Mouse (Mus musculus): ENCODE results near the gene Vma21. TPM values are rescaled to one million over a fixed set of nuclear protein-coding genes. Genes with fewer than 3 reads are reported as not detected.

Gene Vma21
- 41.4 and 44.7 TPM in 2 replicates for polyA plus RNA-seq (2015; fragmentation: Nextera tagmentation; extraction: Ambion mirVana)

DNA sequence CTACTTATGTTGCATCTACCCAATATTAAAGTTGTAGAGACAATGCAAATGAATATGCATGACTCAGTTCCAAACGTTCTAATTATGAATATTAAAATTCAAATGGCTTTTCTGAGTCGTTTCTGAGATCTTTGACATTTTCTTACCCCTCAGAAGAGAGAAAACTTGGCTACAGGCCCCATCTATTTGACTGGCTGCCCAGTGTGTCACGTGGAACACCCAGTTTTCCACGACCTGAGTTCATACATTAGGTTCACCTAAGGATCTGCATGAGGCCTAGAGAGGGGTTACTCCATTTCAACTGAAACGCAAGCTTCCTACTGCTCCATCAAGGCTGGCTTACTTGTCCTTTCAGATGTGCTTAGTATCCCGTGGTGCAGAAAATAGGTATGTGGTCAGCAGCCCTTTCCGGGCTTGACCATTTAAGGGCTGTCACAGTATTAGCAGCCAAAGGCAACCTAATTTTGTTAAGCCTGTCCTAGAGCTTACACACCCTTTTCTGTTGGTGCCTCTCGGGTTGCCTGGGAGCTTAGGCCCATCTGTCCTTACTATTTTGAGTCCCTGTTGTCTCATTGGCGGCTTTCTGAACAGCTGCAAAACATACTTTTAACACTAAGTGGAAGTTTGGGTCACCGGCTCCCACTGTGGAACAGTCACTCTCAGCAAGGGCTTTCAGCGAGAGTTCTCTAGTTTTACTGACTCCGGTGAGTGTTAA is at the start of gene Vma21:
Gene Vma21, plus strand, starts transcription at position 294 of the 715 bp plus-strand sequence.
- Histone ChIP-seq H3K36me3 (no peaks in the 10 kb centered on the region), H3K9me3 (no peaks in the 10 kb centered on the region), H3K4me1 (no peaks in the 10 kb centered on the region), H3K27ac (peak within 1 kb of the TSS; percentile 76), H3K4me3 (peak within 1 kb of the TSS; percentile 66), H3K4me2 (peak within 1 kb of the TSS; percentile 57), H3K9ac (peak within 1 kb of the TSS; percentile 81), H3K27me3 (peaks cover 3% of the 10 kb centered on the region; the same call in 1 of the 2 replicates)
- no peak for ATAC-seq (ENCODE audit: insufficient number of reproducible peaks, insufficient read depth, low FRiP score, low TSS enrichment, low read depth)
- 40% methylated on average over 12 of the region's 12 CpGs for WGBS

GRCm38 (mm10) chrX:71767909-71768308 is 47.8 kb upstream of the Vma21 start:
- 60% methylated on average over 1 of the region's 1 CpGs for WGBS
- Histone ChIP-seq H3K4me1 (no peaks in the 10 kb centered on the region), H3K9me3 (no peaks in the 10 kb centered on the region), H3K36me3 (no peaks in the 10 kb centered on the region), H3K27ac (no peak overlapping the region), H3K4me3 (no peak overlapping the region), H3K27me3 (no peaks in the 10 kb centered on the region), H3K4me2 (no peak overlapping the region), H3K9ac (no peak overlapping the region)
- no peak for ATAC-seq (ENCODE audit: insufficient number of reproducible peaks, insufficient read depth, low FRiP score, low TSS enrichment, low read depth)

DNA sequence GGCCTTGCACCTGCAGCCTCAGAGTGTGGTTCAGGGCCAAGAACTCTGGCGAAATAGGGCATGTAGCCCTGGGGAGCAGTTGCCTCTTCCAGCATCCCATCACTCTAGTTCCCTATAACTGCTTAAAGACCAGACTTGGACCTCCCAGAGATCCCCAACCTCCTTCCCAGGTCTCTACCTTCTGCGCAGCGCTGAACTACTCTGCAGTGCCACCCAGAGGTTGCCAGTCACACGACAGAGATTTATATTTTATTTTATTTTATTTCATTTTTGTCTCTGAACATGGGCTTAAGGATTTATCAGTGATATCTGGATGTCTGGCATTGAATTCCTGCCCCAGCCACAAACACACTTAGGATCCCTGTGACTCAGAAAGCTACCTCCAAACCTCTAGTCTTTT is 24.6 kb upstream of the Vma21 start:
- H3K27ac ChIP-seq, result no peak overlapping the region
- H3K36me3 ChIP-seq, result no peaks in the 10 kb centered on the region
- peaks cover 10% of the 10 kb centered on the region for H3K27me3 ChIP-seq
- no peak overlapping the region for H3K9ac ChIP-seq
- H3K9me3 ChIP-seq, result no peaks in the 10 kb centered on the region
- 8% methylated on average over 4 of the region's 4 CpGs for whole genome bisulfite sequencing
- H3K4me2 ChIP-seq, result no peak overlapping the region
- no peak for ATAC-seq (ENCODE audit: insufficient number of reproducible peaks, insufficient read depth, low FRiP score, low TSS enrichment, low read depth)
- H3K4me1 ChIP-seq, result no peaks in the 10 kb centered on the region
- H3K4me3 ChIP-seq, result no peak overlapping the region

- H3K27ac ChIP-seq, result no peak overlapping the region
- no peak overlapping the region for H3K4me3 ChIP-seq
- H3K36me3 ChIP-seq, result no peaks in the 10 kb centered on the region
- no peak overlapping the region for H3K4me2 ChIP-seq
- 52% methylated on average over 7 of the region's 7 CpGs for WGBS
- H3K27me3 ChIP-seq, result peaks cover 8% of the 10 kb centered on the region; the same call in 1 of the 2 replicates
- no peaks in the 10 kb centered on the region for H3K9me3 ChIP-seq
- H3K4me1 ChIP-seq, result no peaks in the 10 kb centered on the region
- no peak overlapping the region for H3K9ac ChIP-seq
- no peak for ATAC-seq (ENCODE audit: insufficient number of reproducible peaks, insufficient read depth, low FRiP score, low TSS enrichment, low read depth)
Observed at GRCm38 (mm10) chrX:71797766-71798165, 18.0 kb upstream of the Vma21 start.

- H3K4me1 ChIP-seq, result no peaks in the 10 kb centered on the region
- no peaks in the 10 kb centered on the region for H3K9me3 ChIP-seq
- no peak overlapping the region for H3K27ac ChIP-seq
- no peak overlapping the region for H3K4me3 ChIP-seq
- ATAC-seq (ENCODE audit: insufficient number of reproducible peaks, insufficient read depth, low FRiP score, low TSS enrichment, low read depth), result no peak
- H3K4me2 ChIP-seq, result no peak overlapping the region
- no peak overlapping the region for H3K9ac ChIP-seq
- no peaks in the 10 kb centered on the region for H3K36me3 ChIP-seq
- WGBS, result 66% methylated on average over 5 of the region's 5 CpGs
- H3K27me3 ChIP-seq, result peaks cover 8% of the 10 kb centered on the region; the same call in 1 of the 2 replicates
Observed at GRCm38 (mm10) chrX:71798883-71799282, 16.8 kb upstream of the Vma21 start.

DNA sequence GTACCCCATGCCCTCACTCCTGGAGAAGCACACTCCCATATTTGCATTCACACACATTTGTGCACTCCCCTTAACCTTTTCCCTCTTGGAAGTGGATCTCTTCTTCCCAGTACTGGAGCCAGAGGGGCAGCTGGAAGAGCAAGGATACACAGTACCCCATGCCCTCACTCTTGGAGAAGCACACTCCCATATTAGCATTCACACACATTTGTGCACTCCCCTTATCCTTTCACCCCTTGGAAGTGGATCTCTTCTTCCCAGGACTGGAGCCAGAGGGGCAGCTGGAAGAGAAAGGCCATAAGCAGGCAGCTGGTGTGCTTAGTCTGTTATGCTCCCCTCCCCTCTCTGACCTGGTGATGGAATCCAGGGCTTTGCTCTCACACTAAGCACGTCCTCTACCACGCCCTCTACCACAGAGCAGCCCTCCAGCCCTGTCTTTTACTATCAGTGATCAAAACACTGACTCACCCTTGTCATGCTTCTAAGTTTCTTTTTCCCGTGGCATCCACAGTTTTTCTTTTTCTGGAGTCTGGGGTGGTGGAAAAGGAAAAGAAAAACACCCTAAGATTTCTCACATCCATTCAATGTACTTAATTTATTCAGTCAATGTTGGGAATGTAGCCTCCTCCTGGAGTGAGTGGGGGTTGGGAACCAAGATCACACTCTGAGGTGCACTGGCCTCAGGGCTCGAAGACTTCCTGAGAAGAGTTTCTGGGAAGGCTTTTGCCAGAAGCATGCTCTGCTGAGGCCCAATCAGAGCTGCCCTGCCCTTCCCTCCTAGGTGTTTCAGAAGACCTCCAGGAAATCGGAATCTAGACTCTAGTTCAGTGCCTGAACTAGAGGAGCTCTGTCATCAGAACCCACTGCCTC is 3.5 kb upstream of the Vma21 start:
- whole genome bisulfite sequencing, result 38% methylated on average over 5 of the region's 5 CpGs
- ATAC-seq (ENCODE audit: insufficient number of reproducible peaks, insufficient read depth, low FRiP score, low TSS enrichment, low read depth), result no peak
- no peak overlapping the region for H3K9ac ChIP-seq

GRCm38 (mm10) chrX:71816401-71816857 is 705 bp downstream of the Vma21 start:
- peak overlapping the region; percentile 76 for H3K27ac ChIP-seq
- H3K4me3 ChIP-seq, result peak overlapping the region; percentile 66
- H3K27me3 ChIP-seq, result peaks cover 3% of the 10 kb centered on the region; the same call in 1 of the 2 replicates
- no peaks in the 10 kb centered on the region for H3K36me3 ChIP-seq
- 24% methylated on average over 52 of the region's 52 CpGs for WGBS
- no peaks in the 10 kb centered on the region for H3K4me1 ChIP-seq
- peak overlapping the region; percentile 81 for H3K9ac ChIP-seq
- peak overlapping the region; percentile 57 for H3K4me2 ChIP-seq
- H3K9me3 ChIP-seq, result no peaks in the 10 kb centered on the region
- ATAC-seq (ENCODE audit: insufficient number of reproducible peaks, insufficient read depth, low FRiP score, low TSS enrichment, low read depth), result peak; percentile 89

More for the DNA sequence above, 3.5 kb upstream of the Vma21 start:
- Histone ChIP-seq H3K4me1 (no peaks in the 10 kb centered on the region), H3K9me3 (no peaks in the 10 kb centered on the region), H3K27ac (no peak overlapping the region), H3K36me3 (no peaks in the 10 kb centered on the region), H3K4me2 (no peak overlapping the region), H3K27me3 (peaks cover 3% of the 10 kb centered on the region; the same call in 1 of the 2 replicates), H3K4me3 (no peak overlapping the region)

DNA sequence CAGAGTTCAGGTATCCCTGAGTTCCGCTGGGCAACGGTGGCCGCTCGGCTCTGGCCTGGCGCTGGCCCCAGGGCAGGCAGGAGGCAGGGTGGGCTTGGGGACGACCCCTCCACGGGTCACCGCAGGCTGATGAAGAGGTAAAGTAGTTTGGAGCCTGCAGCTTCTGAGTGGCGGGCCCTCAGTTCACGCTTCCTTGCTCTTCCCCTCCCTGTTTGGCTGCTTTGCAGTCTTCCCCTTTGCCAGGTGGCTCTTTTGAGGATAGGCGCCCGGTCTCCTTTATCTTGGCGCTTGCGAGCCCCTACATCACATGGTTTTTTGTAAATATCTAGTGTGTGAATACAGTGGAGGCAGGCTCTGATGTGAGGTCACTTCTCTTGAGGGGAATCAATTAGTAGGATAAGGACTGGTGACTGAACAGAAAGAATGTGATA is 1.2 kb downstream of the Vma21 start:
- 22% methylated on average over 14 of the region's 14 CpGs for WGBS
- Histone ChIP-seq H3K4me2 (peak overlapping the region; percentile 57), H3K36me3 (no peaks in the 10 kb centered on the region), H3K9ac (peak overlapping the region; percentile 81), H3K4me1 (no peaks in the 10 kb centered on the region), H3K27me3 (peaks cover 2% of the 10 kb centered on the region; the same call in 1 of the 2 replicates), H3K9me3 (no peaks in the 10 kb centered on the region), H3K27ac (peak overlapping the region; percentile 22; the same call in 1 of the 2 replicates), H3K4me3 (peak overlapping the region; percentile 66)
- ATAC-seq (ENCODE audit: insufficient number of reproducible peaks, insufficient read depth, low FRiP score, low TSS enrichment, low read depth), result no peak

DNA sequence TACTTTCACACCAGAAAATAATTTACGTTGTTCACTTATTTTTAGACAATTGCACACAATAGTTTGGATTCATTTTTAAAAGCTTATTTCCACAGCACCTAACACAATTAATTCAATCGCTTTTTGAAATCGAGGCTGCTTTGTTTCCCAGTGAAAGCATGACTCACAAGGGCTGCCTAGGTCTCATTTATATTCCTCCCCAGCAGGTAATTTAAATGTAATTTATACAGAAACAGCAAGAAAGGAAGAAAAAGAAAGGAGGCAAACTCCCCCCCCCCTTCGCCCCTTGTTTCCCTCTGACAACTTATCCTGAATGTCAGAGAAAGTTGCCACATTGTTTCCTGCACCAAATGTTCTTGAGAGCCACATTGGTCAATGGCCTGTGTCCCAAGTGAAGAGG is 23.2 kb downstream of the Vma21 start:
- Histone ChIP-seq H3K4me1 (no peaks in the 10 kb centered on the region), H3K9me3 (no peaks in the 10 kb centered on the region), H3K9ac (no peak overlapping the region), H3K36me3 (no peaks in the 10 kb centered on the region), H3K4me3 (no peak overlapping the region), H3K4me2 (no peak overlapping the region), H3K27ac (no peak overlapping the region), H3K27me3 (no peaks in the 10 kb centered on the region)
- no peak for ATAC-seq (ENCODE audit: insufficient number of reproducible peaks, insufficient read depth, low FRiP score, low TSS enrichment, low read depth)
- 72% methylated on average over 4 of the region's 4 CpGs for WGBS

GRCm38 (mm10) chrX:71846696-71847095 is 31.0 kb downstream of the Vma21 start:
- WGBS, result 86% methylated on average over 4 of the region's 4 CpGs
- H3K9me3 ChIP-seq, result no peaks in the 10 kb centered on the region
- H3K4me2 ChIP-seq, result no peak overlapping the region
- H3K36me3 ChIP-seq, result no peaks in the 10 kb centered on the region
- no peaks in the 10 kb centered on the region for H3K4me1 ChIP-seq
- no peak for ATAC-seq (ENCODE audit: insufficient number of reproducible peaks, insufficient read depth, low FRiP score, low TSS enrichment, low read depth)
- no peak overlapping the region for H3K4me3 ChIP-seq
- no peak overlapping the region for H3K27ac ChIP-seq
- H3K27me3 ChIP-seq, result no peaks in the 10 kb centered on the region
- H3K9ac ChIP-seq, result no peak overlapping the region

DNA sequence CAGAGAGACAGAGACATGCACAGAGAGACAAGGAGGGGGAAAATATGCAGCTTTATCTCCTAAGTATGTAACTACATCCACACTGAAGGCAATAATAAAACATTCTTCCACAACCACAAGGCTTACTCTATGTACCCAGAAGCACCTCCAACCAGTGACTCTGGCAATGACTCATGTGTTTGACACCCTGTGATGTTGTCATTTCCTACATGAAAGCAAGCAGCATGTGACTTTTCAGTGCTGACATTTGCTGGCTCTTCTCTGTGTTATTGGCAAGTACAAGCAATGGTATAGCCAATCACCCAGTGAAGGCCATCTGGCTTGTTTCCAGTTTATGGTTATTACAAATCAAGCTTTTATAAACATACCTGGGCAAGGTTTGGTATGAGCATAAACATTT is 38.1 kb downstream of the Vma21 start:
- Histone ChIP-seq H3K27ac (no peak overlapping the region), H3K9me3 (no peaks in the 10 kb centered on the region), H3K4me3 (no peak overlapping the region), H3K9ac (no peak overlapping the region), H3K4me2 (no peak overlapping the region), H3K27me3 (no peaks in the 10 kb centered on the region), H3K4me1 (no peaks in the 10 kb centered on the region), H3K36me3 (no peaks in the 10 kb centered on the region)
- ATAC-seq (ENCODE audit: insufficient number of reproducible peaks, insufficient read depth, low FRiP score, low TSS enrichment, low read depth), result no peak

All from embryonic facial prominence, embryonic 13.5 days (tissue).